Mouse (Mus musculus) midbrain, postnatal 0 days (tissue): ENCODE results near the gene Rpap3. TPM values are rescaled to one million over a fixed set of nuclear protein-coding genes. Genes with fewer than 3 reads are reported as not detected.

Experiments
- ATAC-seq: fragments of 200-750 bp; cut with Nextera tagmentation; 2 replicates; pipeline ENCODE4 v1.8.0; 2017; ENCODE audit warnings: moderate number of reproducible peaks, mild to moderate bottlenecking, moderate TSS enrichment, moderate library complexity; ENCODE audit not compliant: low FRiP score
- DNase-seq: peaks from one replicate; pipeline ENCODE4 v3.0.0-alpha.2; 2015; ENCODE audit warnings: low spot score
- H3K27ac ChIP-seq: fragments of 300-500 bp; sonication (generic); 2 replicates; pipeline ENCODE4 v1.5.1; 2014; ENCODE audit warnings: low read depth, mild to moderate bottlenecking, low read length, mixed read lengths
- H3K27me3 ChIP-seq: fragments of 300-500 bp; sonication (generic); 2 replicates; pipeline ENCODE4 v1.6.1; 2014; ENCODE audit warnings: low read length, control low read depth, mixed read lengths; ENCODE audit not compliant: insufficient read depth
- H3K36me3 ChIP-seq: fragments of 300-500 bp; sonication (generic); 2 replicates; pipeline ENCODE4 v1.6.1; 2014; ENCODE audit warnings: low read length, control low read depth, mixed read lengths; ENCODE audit not compliant: insufficient read depth
- H3K4me1 ChIP-seq: fragments of 300-500 bp; sonication (generic); 2 replicates; pipeline ENCODE4 v1.6.1; 2014; ENCODE audit warnings: mild to moderate bottlenecking, control low read depth, antibody characterized with exemption, low read length, mixed read lengths; ENCODE audit not compliant: insufficient read depth
- H3K4me2 ChIP-seq: fragments of 300-500 bp; sonication (generic); 2 replicates; pipeline ENCODE4 v1.6.1; 2014; ENCODE audit warnings: low read depth, mild to moderate bottlenecking, low read length, mixed read lengths; ENCODE audit not compliant: poor library complexity, severe bottlenecking
- H3K4me3 ChIP-seq: fragments of 300-500 bp; sonication (generic); 2 replicates; pipeline ENCODE4 v1.5.1; 2014; ENCODE audit warnings: low read depth, mild to moderate bottlenecking, low read length, moderate library complexity
- H3K9ac ChIP-seq: fragments of 300-500 bp; sonication (generic); replicated peaks from 2 replicates; pipeline ENCODE4 v1.6.1; 2014; ENCODE audit warnings: mild to moderate bottlenecking, low read length, moderate library complexity, mixed read lengths; ENCODE audit not compliant: poor library complexity, severe bottlenecking
- H3K9me3 ChIP-seq: fragments of 300-500 bp; sonication (generic); 2 replicates; pipeline ENCODE4 v1.6.1; 2016; ENCODE audit warnings: low read length, control low read depth
- CTCF ChIP-seq: IDR thresholded peaks from 2 replicates; pipeline ENCODE4 v1.5.1; 2016; ENCODE audit warnings: antibody characterized with exemption, mild to moderate bottlenecking
- WGBS: fragments of 180-500 bp; shearing (Covaris S2); extraction: QIAGEN DNeasy Blood & Tissue Kit; methylation state at CpG from one replicate; pipeline ENCODE4 v1.1.7; 2014; 5-methylcytosine and 5-hydroxymethylcytosine counted together
- polyA plus RNA-seq: library from polyadenylated mRNA; unstranded; fragments of >200 nt; fragmentation: Nextera tagmentation; extraction: Ambion mirVana; gene quantifications from 2 replicates; pipeline ENCODE4 v1.2.1, GENCODE M21; 2015
- total RNA-seq: library from RNA; depleted of rRNA; stranded (reverse); fragments of >200 nt; gene quantifications from 2 replicates; pipeline ENCODE4 v1.2.3, GENCODE M21; 2014

The Rpap3 gene
- total and polyA plus RNA-seq, 2 experiments from 2014 or later = 21.8 to 46.2 TPM

- Histone ChIP-seq H3K4me1 (no peaks in the 10 kb centered on the region), H3K27me3 (no peaks in the 10 kb centered on the region), H3K27ac (no peak overlapping the region), H3K4me2 (no peak overlapping the region), H3K4me3 (no peak overlapping the region), H3K9me3 (no peaks in the 10 kb centered on the region), H3K36me3 (no peaks in the 10 kb centered on the region), H3K9ac (no peak overlapping the region)
- TF ChIP-seq CTCF = no peak
- WGBS = 87% methylated on average over 6 of the region's 6 CpGs
- DNase-seq = no peak
- no peak for ATAC-seq
Observed at GRCm38 (mm10) chr15:97725198-97725785, 19.7 kb upstream of the Rpap3 start.

- H3K36me3 ChIP-seq = no peaks in the 10 kb centered on the region
- H3K9me3 ChIP-seq = no peaks in the 10 kb centered on the region
- no peaks in the 10 kb centered on the region for H3K4me1 ChIP-seq
- no peak for TF ChIP-seq CTCF
- WGBS = 82% methylated on average over 17 of the region's 17 CpGs
- H3K4me2 ChIP-seq = no peak overlapping the region
- no peak for DNase-seq
- H3K4me3 ChIP-seq = no peak overlapping the region
- no peaks in the 10 kb centered on the region; the same call in 1 of the 2 replicates for H3K27me3 ChIP-seq
- H3K9ac ChIP-seq = no peak overlapping the region
- no peak overlapping the region for H3K27ac ChIP-seq
- no peak for ATAC-seq
Observed at GRCm38 (mm10) chr15:97724346-97725197, 18.9 kb upstream of the Rpap3 start.

GRCm38 (mm10) chr15:97723536-97724345, 18.1 kb upstream of the Rpap3 start:
- Histone ChIP-seq H3K4me2 (no peak overlapping the region), H3K27me3 (no peaks in the 10 kb centered on the region; the same call in 1 of the 2 replicates), H3K9me3 (no peaks in the 10 kb centered on the region), H3K27ac (no peak overlapping the region), H3K4me1 (no peaks in the 10 kb centered on the region), H3K9ac (no peak overlapping the region), H3K36me3 (no peaks in the 10 kb centered on the region), H3K4me3 (no peak overlapping the region)
- TF ChIP-seq CTCF = no peak
- ATAC-seq (no peak), DNase-seq (peak; percentile 63)
- 78% methylated on average over 6 of the region's 6 CpGs for WGBS

GRCm38 (mm10) chr15:97721008-97721701, 15.5 kb upstream of the Rpap3 start:
- H3K4me3 ChIP-seq = no peak overlapping the region

GRCm38 (mm10) chr15:97720026-97720675, 14.5 kb upstream of the Rpap3 start:
- no peak overlapping the region for H3K4me3 ChIP-seq
- TF ChIP-seq CTCF = no peak
- WGBS = 80% methylated on average over 12 of the region's 12 CpGs
- no peak overlapping the region for H3K4me2 ChIP-seq
- H3K4me1 ChIP-seq = no peaks in the 10 kb centered on the region
- H3K27me3 ChIP-seq = no peaks in the 10 kb centered on the region; the same call in 1 of the 2 replicates
- H3K9ac ChIP-seq = 0 out of 2 replicates have a peak overlapping the region, but pooled peaks have one; percentile 36
- DNase-seq (no peak), ATAC-seq (no peak)
- H3K9me3 ChIP-seq = no peaks in the 10 kb centered on the region
- H3K36me3 ChIP-seq = no peaks in the 10 kb centered on the region
- H3K27ac ChIP-seq = no peak overlapping the region

More at GRCm38 (mm10) chr15:97721008-97721701, 15.5 kb upstream of the Rpap3 start:
- no peak for TF ChIP-seq CTCF
- no peaks in the 10 kb centered on the region for H3K36me3 ChIP-seq
- ATAC-seq (no peak), DNase-seq (no peak)
- no peak overlapping the region for H3K4me2 ChIP-seq
- 79% methylated on average over 15 of the region's 15 CpGs for WGBS
- H3K27me3 ChIP-seq = no peaks in the 10 kb centered on the region; the same call in 1 of the 2 replicates
- H3K4me1 ChIP-seq = no peaks in the 10 kb centered on the region
- H3K27ac ChIP-seq = no peak overlapping the region
- no peak overlapping the region for H3K9ac ChIP-seq
- H3K9me3 ChIP-seq = no peaks in the 10 kb centered on the region
